Mouse (Mus musculus) kidney, postnatal 14 days (tissue): ENCODE results near the gene Pfkfb3.
A peak's percentile ranks its signal among the peaks of the same experiment; 100 is the strongest.

Experiments
- DNase-seq: peaks from one replicate; pipeline ENCODE4 v3.0.0; 2022; ENCODE audit warnings: mixed read lengths

The Pfkfb3 gene

DNA sequence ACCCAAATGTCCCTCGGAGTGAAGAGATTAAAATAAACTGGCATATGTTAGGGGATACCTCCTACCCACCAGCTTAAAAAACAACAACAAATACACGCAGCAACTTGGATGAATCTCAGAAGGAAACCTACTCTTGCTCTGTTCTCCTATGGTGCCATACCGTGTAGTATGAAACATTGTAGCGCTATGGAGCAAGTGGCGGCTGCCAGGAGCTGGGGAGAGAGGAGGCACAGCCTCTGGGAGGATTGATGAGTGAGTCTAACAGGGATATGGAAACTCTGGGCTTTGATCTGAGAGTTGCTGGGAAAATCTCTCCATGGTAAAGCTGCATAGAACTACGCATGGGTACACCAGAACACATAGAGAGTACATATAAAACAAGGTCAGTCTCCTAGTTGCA lies 126.3 kb downstream of the Pfkfb3 start:
- no peak for DNase-seq

DNA sequence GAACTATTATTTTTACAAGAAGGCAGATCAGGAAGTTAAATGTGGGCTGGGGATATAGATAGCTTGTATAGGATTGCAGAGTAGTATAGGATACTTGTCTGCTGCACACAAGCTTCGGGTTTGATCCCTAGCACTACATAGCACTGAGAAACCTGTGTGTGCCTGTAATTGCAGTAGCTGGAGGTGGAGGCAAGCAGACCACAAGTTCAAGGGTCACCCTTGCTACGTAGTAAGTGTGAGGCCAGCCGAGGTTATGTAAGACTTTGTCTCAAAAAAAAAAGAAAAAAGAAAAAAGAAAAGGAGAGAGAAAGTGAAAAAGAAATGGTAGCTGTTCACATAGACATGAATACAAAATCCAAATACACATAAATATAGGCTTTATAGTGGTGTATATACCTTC lies 127.5 kb downstream of the Pfkfb3 start:
- no peak for DNase-seq

DNA sequence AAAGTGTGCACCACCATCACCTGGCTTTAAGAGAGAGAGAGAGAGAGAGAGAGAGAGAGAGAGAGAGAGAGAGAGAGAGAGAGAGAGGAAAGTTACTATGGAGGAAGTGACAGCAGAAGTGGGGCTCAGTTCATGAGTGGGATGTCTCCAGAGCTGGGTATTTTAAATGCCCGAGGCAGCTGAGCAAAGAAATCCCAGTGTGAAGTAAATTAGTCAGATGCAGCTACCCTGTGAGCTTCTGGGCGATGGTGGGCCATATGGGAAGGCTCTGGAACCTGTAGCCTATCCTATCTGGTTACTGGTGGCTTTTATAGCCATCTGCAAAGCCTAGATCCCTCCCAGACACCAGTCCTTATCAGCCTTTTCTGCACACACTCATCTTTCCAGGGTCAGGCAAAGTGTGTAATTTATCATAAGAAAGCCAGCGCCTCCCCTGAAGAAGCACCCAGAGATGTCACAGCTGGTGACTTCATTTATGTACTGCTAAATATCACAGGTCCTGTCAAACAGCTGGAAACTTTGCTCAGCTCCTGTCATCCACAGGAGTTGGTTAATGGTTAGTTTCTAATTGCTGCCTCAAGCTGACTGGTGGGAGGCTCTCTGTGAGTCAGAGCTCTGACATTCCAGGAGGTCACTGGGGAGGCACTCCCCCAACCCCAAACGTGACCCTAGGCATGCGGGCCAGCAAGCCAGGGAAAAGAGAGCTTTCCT lies 128.3 kb downstream of the Pfkfb3 start:
- DNase-seq = peak; percentile 80

DNA sequence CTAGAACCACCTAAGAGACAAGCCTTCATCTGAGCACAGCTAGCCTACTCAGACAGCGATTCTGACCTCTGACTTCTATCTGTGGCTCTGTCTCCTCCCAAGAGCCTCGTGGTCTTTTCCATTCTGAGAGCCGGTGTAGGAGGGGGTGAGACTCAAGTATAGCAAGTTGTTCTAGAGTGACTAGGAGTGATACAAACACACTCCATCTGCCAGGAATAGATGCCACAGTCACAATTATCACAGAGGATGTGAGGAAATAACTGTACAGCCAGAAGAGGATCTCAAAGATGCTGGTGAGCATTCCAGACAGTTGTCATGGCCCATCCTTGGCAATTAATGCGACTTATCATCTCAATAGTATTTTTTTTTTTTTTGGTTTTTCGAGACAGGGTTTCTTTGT lies 129.6 kb downstream of the Pfkfb3 start:
- DNase-seq = no peak

DNA sequence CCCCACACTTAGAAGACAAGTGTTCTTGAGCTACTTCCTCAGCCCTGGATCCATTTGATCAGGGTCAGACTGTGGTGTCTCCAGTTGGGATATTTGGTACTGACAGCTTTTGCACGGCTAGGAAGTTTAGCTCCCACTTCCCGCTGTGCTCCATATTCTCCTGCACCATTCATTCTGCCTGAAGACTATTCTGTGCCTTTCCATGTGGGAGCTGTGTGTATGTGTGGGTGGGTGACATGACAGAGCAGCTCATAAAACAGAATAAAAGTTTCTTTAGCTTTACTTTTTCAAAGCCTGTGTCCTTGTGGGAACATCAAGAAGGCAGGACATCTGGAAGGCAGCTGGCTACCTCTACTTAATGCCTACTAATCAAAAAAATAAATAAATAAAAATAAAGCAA lies 130.5 kb downstream of the Pfkfb3 start:
- no peak for DNase-seq

DNA sequence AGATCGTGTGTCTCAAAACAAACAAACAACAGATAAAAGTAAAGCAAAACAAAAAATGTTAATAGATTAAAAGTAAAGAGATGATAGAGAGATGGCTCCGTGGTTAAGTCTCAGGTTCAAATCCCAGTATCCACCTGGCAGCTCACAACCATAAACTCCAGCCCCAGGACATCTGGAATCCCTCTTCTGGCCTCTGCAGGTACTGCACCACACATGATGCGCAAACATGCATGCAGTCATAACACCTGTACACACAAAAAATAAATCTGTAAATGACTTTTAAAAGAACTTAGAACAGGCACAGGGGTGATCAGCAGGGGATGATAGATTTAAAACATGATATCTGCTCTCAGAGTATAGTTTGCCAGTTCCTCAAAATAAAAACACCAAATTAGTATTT lies 131.5 kb downstream of the Pfkfb3 start:
- DNase-seq = no peak
